Mouse (Mus musculus): ENCODE measurements at regions not wholly inside any gene's neighbourhood (a gene's known extent, or its start where the extent isn't known, plus 50 kb on each side); places are given as distances from the start of the nearest gene placed in this dataset.

- TF ChIP-seq CTCF (IDR thresholded peaks at IDR 0.05; ENCODE audit: borderline replicate concordance, insufficient read depth, low read length) (no peak), POLR2A (IDR thresholded peaks at IDR 0.05; ENCODE audit: low read depth, low read length) (no peak)
Observed at GRCm38 (mm10) chr17:9543224-9543797, 121.5 kb downstream of the Gm17728 start.
